Mouse (Mus musculus) midbrain, embryonic 15.5 days (tissue): ENCODE data around the gene Gulp1. TPM values are rescaled to one million over a fixed set of nuclear protein-coding genes. Genes with fewer than 3 reads are reported as not detected.

Experiments
- ATAC-seq: fragments of 200-750 bp; cut with Nextera tagmentation; replicated peaks from 2 replicates; pipeline ENCODE4 v1.8.0; 2017; ENCODE audit warnings: moderate TSS enrichment
- H3K27ac ChIP-seq: fragments of 300-500 bp; sonication (generic); 2 replicates; pipeline ENCODE4 v1.5.1; 2015; ENCODE audit warnings: mild to moderate bottlenecking, inconsistent platforms
- H3K27me3 ChIP-seq: fragments of 300-500 bp; sonication (generic); replicated peaks from 2 replicates; pipeline ENCODE4 v1.6.1; 2015; ENCODE audit warnings: inconsistent platforms
- H3K36me3 ChIP-seq: fragments of 300-500 bp; sonication (generic); replicated peaks from 2 replicates; pipeline ENCODE4 v1.6.1; 2015; ENCODE audit warnings: inconsistent platforms
- H3K4me1 ChIP-seq: fragments of 300-500 bp; sonication (generic); 2 replicates; pipeline ENCODE4 v1.6.1; 2015; ENCODE audit warnings: inconsistent platforms
- H3K4me2 ChIP-seq: fragments of 300-500 bp; sonication (generic); 2 replicates; pipeline ENCODE4 v1.6.1; 2015; ENCODE audit warnings: inconsistent platforms, mild to moderate bottlenecking, moderate library complexity
- H3K4me3 ChIP-seq: fragments of 300-500 bp; sonication (generic); 2 replicates; pipeline ENCODE4 v1.5.1; 2015; ENCODE audit warnings: mild to moderate bottlenecking, inconsistent platforms
- H3K9ac ChIP-seq: fragments of 300-500 bp; sonication (generic); 2 replicates; pipeline ENCODE4 v1.6.1; 2015; ENCODE audit warnings: mild to moderate bottlenecking, inconsistent platforms
- H3K9me3 ChIP-seq: fragments of 300-500 bp; sonication (generic); 2 replicates; pipeline ENCODE4 v1.6.1; 2016; ENCODE audit warnings: inconsistent platforms
- WGBS: fragments of 180-500 bp; shearing (Covaris S2); methylation state at CpG from one replicate; pipeline ENCODE4 v1.1.7; 2015; ENCODE audit warnings: mixed read lengths; 5-methylcytosine and 5-hydroxymethylcytosine counted together
- polyA plus RNA-seq: library from polyadenylated mRNA; unstranded; fragments of >200 nt; fragmentation: Nextera tagmentation; extraction: Ambion mirVana; gene quantifications from 2 replicates; pipeline ENCODE4 v1.2.1, GENCODE M21; 2015

The Gulp1 gene
- polyA plus RNA-seq, 1 experiment from 2014 or later: 6.9 TPM

DNA sequence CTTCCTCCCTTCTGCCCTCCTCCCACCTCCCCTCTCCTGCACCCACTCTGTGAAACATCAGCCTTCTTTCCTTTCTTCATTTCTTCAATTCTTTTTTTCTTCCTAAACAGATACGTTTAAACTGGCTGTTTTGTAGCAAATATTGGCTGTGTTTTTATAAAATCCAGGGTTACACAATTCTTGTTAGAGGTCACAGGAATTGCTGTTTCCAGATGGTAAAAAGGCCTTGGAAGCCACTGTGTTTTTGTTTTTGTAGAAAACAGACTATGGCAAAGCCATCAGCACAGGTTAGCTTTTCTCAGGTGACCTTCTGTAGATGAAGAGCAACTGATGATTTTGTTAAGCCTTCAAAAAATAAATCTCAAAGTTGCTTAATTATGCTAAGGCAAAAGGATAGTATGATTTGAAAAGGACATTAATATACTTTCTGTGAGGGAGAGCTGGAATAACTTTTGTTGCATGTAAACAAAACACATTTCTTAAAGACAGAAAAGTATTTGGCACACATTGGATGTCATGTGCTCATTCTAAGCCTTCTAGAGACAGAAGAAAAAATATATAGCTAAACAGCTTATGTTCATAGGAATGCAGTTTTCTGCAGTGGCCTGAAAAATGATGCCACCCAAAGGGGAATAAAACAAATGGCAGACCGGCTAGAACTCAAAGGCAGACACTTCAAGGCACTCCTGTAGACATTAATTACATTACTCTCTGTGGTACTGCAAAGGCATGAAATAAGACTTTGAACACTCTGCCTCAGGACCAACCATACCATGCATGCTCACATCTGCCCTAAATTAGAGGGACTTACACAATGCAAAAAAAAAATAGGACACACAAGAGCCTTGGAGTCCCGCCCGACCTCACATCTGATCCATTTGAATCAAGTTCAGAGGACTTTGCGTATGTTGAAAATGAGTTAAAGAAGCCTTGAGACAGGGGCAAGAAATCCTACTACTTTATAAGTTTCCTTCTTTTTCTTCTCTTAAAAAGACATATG, 199.7 kb downstream of the Gulp1 start:
- H3K27ac ChIP-seq: no peak overlapping the region
- no peak overlapping the region for H3K4me2 ChIP-seq
- ATAC-seq: no peak
- no peaks in the 10 kb centered on the region for H3K36me3 ChIP-seq
- WGBS: 84% methylated on average over 5 of the region's 5 CpGs
- no peak overlapping the region for H3K4me3 ChIP-seq
- H3K27me3 ChIP-seq: no peaks in the 10 kb centered on the region
- H3K9me3 ChIP-seq: no peaks in the 10 kb centered on the region
- no peaks in the 10 kb centered on the region for H3K4me1 ChIP-seq
- H3K9ac ChIP-seq: no peak overlapping the region

DNA sequence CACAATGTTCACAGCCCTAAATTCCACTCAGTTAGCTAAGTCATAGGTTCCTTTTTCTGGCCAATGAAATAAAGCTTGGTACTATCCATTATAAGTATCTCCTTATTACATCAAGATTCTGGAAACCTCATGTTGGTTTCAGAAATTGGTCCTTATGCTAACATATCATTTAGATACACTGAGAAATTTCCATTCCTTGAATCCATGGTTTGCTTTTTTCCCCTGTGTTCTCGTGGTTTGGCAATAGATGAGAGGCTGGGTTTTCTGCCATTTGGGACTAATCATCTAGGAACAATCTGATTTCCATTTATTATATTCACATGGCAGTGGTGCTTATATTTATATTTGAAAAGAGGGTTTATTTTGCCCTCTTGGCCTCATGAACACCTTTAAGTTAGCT, 226.9 kb downstream of the Gulp1 start:
- ATAC-seq: no peak
- 77% methylated on average over 1 of the region's 1 CpGs for WGBS

DNA sequence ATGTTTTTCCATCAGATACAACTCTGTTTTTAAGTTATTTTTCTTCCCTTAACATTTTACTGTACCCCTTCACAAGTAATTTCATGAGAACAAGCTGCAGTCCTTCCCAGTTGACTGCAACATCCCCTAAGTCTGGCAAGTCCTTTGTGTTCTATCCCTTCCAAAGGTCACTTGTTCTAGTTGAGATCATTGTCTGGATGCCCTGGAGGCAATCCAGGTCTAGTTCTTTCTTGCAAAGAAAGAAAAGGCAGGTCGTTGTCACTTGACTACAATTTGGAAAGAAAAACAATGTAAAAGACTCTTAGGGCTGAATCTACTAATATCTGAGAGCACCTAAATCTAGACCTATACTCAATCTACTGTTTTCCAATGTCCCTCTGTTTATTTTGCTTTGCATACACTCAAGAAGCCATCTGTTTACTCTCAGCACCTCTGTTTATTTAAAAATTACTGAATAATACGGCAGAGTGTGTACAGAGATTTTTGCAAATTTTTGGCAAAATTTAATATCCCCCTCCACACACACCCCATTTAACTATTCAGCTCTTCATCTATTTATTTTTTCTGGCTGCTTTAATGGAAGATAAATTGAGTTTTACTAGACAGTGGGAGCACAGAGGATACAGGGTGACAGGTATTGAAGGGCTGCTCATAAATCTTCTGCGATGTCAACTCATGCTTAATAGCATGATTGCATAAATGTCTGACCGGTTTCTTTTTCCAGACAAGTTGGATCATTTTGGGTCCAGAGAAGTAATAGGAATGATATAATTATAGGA, 252.5 kb downstream of the Gulp1 start:
- Histone ChIP-seq H3K4me1 (no peaks in the 10 kb centered on the region), H3K4me2 (no peak overlapping the region), H3K9ac (no peak overlapping the region), H3K4me3 (no peak overlapping the region), H3K27me3 (no peaks in the 10 kb centered on the region), H3K27ac (no peak overlapping the region), H3K9me3 (no peaks in the 10 kb centered on the region), H3K36me3 (no peaks in the 10 kb centered on the region)
- ATAC-seq: no peak
- 80% methylated on average over 4 of the region's 4 CpGs for WGBS

More for the DNA sequence above, 226.9 kb downstream of the Gulp1 start:
- H3K27ac ChIP-seq: no peak overlapping the region
- H3K4me2 ChIP-seq: no peak overlapping the region
- no peaks in the 10 kb centered on the region for H3K27me3 ChIP-seq
- H3K4me1 ChIP-seq: no peaks in the 10 kb centered on the region
- no peaks in the 10 kb centered on the region for H3K36me3 ChIP-seq
- H3K9ac ChIP-seq: no peak overlapping the region
- H3K9me3 ChIP-seq: no peaks in the 10 kb centered on the region
- no peak overlapping the region for H3K4me3 ChIP-seq

DNA sequence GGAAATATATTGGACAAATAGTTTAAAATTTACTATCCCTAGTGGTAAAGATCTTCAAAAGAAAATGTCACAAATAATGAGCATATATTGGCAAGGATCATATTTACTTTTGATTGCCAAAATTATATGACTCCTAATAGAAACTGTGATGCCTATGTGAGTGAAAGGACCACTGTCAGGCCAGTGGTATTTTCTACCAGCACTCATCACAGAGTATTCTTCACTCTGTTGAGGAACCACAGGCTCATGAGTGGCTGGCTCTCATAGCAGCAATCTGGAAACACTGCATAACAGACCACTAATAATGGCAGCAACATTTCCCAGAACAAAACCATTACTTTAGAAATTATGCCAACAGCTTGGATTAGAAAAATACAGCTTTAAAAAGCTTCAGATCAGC, 255.1 kb downstream of the Gulp1 start:
- no peak overlapping the region for H3K4me3 ChIP-seq
- H3K4me2 ChIP-seq: no peak overlapping the region
- ATAC-seq: no peak
- H3K27me3 ChIP-seq: no peaks in the 10 kb centered on the region
- H3K27ac ChIP-seq: no peak overlapping the region
- H3K9ac ChIP-seq: no peak overlapping the region
- no peaks in the 10 kb centered on the region for H3K4me1 ChIP-seq
- H3K36me3 ChIP-seq: no peaks in the 10 kb centered on the region
- H3K9me3 ChIP-seq: no peaks in the 10 kb centered on the region

DNA sequence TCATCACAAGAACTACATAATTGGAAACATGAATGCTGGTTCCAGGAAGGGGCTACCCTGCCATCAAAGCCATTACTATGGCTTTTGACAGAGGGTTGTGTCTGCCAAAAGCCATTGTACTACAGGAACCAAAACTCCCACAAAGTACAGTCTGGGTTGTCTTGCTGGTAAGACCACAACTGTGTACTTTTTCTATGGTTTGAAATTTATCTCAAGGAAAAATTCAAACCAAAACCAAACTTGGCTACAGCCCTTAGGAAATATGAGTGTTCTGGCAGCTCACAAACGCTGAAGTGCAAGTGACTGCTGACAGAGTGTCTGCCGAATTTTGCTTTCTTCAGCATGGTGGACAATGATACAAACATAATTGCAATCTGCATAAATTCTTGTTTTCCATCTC, 259.0 kb downstream of the Gulp1 start:
- 97% methylated on average over 2 of the region's 2 CpGs for WGBS
- Histone ChIP-seq H3K4me3 (no peak overlapping the region), H3K4me2 (no peak overlapping the region), H3K27ac (no peak overlapping the region), H3K9ac (no peak overlapping the region), H3K9me3 (no peaks in the 10 kb centered on the region), H3K36me3 (no peaks in the 10 kb centered on the region), H3K27me3 (no peaks in the 10 kb centered on the region), H3K4me1 (no peaks in the 10 kb centered on the region)
- no peak for ATAC-seq

DNA sequence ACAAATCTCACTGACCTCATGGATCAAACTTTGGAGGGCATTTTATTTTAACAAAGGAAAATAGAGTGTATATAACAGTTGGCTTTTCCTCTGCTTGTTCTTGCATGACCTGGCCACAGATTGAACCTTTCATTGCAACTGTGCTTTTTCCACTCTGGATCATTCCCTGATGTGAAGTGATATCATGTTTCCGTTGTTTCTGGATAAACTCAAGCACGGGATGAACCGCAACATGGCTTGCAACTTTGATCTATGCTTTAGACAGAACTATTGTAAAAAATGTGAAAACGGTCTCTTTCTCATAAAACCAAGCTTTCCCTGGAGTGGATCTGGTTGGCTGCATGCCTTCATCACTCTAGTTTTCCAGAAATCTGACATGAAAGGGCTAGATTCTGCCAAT, 282.6 kb downstream of the Gulp1 start:
- Histone ChIP-seq H3K27me3 (no peaks in the 10 kb centered on the region), H3K4me1 (no peaks in the 10 kb centered on the region), H3K4me3 (no peak overlapping the region), H3K9me3 (no peaks in the 10 kb centered on the region), H3K9ac (no peak overlapping the region), H3K36me3 (no peaks in the 10 kb centered on the region), H3K27ac (no peak overlapping the region), H3K4me2 (no peak overlapping the region)
- WGBS: 88% methylated on average over 4 of the region's 4 CpGs
- ATAC-seq: no peak
